Mouse (Mus musculus) adrenal gland, postnatal 14 days (tissue): ENCODE measurements around the gene Wfdc15a. TPM values are rescaled to one million over a fixed set of nuclear protein-coding genes. Genes with fewer than 3 reads are reported as not detected.

Experiments
- DNase-seq: peaks from one replicate; pipeline ENCODE4 v3.0.0; 2021; ENCODE audit warnings: mixed read lengths
- total RNA-seq: library from RNA; stranded (reverse); gene quantifications from 2 replicates; pipeline ENCODE4 v1.2.3, GENCODE M21; 2021

The Wfdc15a gene
- total RNA-seq, 1 experiment from 2014 or later, result not detected

- no peak for DNase-seq
Observed at GRCm38 (mm10) chr2:164175850-164176249, 24.1 kb downstream of the Wfdc15a start.

DNA sequence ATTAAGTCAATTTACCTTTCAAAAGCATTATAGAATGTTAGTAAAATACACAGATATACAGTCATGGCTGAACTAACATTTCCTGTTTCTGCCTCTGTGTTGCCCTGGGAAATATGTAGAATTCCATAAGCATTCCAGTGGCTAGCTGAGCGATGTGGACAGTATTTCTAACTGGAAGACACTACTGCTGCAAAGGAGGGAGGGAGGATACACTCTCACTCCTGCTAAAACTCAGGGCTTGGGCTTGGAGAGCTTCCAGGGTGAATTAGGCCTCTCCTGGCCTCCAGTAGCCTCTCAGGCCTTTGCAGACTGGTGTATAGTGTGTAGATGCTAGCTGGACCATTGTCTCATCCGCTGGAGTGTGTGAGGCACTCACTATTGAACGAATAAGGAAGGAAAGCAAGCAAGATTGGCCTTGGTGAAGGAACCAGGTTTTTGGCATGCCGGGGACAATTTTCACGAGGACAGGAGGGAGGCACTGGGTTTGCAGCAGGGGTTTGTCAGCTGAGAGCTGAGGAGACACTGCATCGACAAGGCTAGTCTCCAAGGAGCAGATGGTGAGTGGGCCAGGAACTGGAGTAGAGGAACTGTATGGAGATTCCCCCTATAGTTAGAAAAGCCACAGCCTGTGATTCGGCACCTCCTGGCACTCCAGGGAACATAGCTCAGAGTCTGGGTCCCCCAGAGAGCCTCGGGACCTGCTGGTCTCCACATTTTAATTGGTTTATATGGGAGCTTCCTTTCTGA, 25.1 kb downstream of the Wfdc15a start:
- DNase-seq, result no peak

GRCm38 (mm10) chr2:164173394-164173793, 26.5 kb downstream of the Wfdc15a start:
- peak; percentile 37 for DNase-seq

DNA sequence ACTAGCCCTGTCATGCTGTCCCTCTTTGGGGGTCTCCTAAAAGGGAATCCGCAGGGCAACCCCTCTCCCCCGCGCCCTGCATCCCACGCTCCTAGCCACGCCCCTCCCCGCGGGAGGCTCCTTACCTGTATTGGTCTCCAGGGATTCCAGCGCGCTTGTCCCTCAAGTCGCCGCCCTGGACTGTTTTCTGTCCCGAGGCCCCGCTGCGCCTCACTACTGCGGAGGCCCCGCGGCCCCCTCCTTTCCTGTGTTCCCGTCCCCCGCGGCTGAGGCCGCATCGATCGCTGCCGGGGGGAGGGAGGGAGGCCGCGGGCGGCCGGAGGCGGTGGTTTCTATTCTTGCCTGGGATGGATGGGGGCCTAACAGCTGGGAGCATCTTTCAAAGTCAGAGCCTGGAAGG, 29.0 kb downstream of the Wfdc15a start, which contains the start of gene Kcns1:
Gene Kcns1, minus strand, starts transcription at position 212 of the 400 bp plus-strand sequence.
- peak; percentile 13 for DNase-seq

DNA sequence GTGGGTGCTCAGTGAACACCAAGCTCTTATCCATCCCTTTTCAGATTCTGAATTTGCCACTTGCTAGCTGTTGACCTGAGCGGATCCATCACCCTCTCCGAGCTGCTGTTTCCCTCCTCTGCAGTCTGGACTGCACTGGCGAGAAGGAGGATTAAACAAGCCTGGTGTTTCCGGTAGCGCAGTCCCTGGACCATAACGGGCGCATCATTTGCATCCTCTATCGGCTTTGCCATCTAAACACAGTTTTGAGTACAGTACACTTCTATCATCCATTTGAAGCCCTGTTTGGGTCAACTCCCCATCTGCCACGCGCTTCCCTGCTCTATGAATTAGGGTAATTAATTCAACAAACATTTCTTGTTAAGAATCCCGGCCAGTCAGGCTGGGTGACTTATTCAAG, 29.6 kb downstream of the Wfdc15a start:
- DNase-seq, result no peak

DNA sequence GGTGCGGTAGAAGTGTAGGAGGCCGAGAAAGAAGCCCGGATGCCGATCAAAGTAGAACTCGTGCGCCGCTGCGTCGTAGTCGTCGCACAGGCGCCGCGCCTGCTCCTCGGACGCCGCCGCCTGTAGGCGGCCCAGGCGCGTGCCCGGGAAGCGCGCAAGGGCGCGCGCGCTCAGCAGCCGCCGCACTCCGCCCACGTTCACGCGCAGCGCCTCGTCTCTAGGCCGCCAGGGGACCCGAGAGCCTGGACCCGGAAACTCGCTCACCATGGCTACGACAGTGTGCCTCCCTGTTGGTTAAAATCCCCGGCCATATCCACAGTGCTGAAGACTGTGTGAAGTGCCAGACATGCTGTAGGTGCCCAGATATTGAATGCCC, 31.4 kb downstream of the Wfdc15a start:
- peak; percentile 11 for DNase-seq

DNA sequence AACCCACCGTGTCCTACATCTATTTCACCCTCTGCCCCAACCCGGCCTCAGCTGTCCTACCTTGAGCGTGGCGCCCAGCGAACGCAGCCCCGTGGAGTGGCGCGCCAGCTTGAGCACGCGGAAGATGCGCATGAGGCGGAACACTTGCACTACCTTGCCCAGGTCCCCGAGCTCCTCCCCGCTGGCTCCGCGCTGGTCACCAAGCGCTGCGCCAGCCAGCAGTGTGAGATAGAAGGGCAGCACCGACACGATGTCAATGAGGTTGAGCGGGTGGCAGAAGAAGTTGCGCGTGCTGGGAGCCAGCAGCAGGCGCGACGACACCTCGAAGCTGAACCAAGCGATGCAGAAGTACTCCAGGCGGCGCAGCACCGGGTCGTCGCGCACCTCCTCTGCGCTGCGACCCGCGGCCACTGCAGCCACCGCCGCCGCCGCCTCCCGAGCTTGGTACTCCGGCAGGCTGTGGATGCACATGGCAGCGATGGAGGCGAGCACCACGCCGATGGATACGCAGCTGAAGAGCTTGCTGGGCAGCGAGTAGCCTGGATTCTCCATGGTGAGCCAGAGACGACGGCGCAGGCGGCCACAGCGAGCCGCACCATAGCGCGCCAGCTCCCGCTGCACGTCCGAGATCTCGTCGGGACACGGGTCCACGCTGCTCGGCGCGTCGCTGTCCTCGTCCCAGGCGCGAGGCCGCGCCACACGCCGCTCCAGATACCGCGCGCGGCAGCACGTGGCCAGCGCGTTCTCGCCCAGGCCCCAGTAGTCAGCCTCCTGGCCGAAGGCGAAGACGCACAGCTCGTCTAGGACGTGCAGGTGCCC, 32.0 kb downstream of the Wfdc15a start:
- peak; percentile 10 for DNase-seq

- DNase-seq, result peak; percentile 45
Observed at GRCm38 (mm10) chr2:164164941-164165340, 35.0 kb downstream of the Wfdc15a start.

- DNase-seq, result peak; percentile 18
Observed at GRCm38 (mm10) chr2:164161515-164162055, 38.3 kb downstream of the Wfdc15a start.

GRCm38 (mm10) chr2:164158838-164159237, 41.1 kb downstream of the Wfdc15a start:
- no peak for DNase-seq

DNA sequence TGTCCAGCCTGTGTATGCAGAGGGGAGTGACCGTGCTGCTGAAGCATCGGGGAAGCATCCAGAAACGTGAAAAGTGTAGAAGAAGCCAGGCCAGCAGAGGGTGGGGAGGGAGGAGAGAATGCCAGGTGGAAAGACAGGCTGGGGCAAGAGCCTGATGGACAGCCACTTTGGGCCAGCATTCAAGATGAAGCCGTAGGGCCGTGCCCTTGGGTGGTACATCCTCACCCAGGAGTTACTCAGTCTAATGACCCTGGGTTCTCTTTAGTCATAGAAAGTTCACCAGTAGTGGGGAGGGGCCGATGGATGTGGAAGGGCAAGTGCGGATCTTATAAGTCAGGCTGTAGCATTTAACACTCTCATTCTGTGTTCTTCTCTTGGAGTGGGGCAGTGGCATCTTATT, 43.8 kb downstream of the Wfdc15a start:
- peak; percentile 51 for DNase-seq

- no peak for DNase-seq
Observed at GRCm38 (mm10) chr2:164154007-164154406, 45.9 kb downstream of the Wfdc15a start.

GRCm38 (mm10) chr2:164152341-164152740, 47.6 kb downstream of the Wfdc15a start:
- DNase-seq, result no peak

DNA sequence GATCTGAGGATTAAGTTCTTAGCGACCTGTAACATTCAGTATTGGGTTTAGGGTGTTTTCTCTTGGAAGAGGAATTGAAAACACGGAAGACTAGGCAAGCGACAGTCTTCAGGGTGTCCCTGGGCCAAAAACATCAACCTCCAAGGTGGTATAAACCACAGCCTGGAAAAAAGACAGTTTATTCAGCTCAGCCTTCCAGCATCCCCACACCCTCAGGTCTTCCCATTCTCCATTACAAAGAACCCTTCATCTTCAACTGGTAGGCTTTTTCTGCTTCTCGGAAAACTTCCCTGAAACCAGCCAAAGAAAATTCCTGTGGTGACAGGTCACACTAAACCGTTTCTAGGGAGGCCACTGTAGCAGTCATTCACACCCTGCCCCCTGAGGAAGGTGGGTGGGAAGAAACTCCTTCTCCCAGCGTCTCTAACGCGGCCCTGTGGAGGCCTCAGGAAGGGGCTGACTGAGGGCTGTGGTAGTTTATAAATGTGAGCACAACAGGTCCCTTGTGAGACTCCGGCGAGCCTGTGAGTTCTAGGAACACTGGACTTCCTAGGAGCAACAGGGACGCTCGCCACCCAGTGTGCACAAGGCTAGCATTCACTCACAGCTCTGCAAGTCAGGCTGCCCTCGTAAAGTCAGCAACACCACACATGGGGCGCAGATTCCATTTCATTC, 49.7 kb downstream of the Wfdc15a start:
- no peak for DNase-seq

Other genes starting within 250 kb of the Wfdc15a start
- gene Ywhab, start 205.2 kb downstream of the Wfdc15a start, total RNA-seq, result 244 and 254 TPM in 2 replicates
- gene Pabpc1l, start 174.7 kb downstream of the Wfdc15a start, total RNA-seq, result 1.0 and 2.9 TPM in 2 replicates
- gene Stk4, start 129.8 kb downstream of the Wfdc15a start, total RNA-seq, result 28.6 and 36.1 TPM in 2 replicates
- 28.9 and 32.2 TPM in 2 replicates for gene Tomm34, start 129.0 kb downstream of the Wfdc15a start, total RNA-seq
- not detected in 2 replicates for gene Kcns1, start 29.0 kb downstream of the Wfdc15a start, total RNA-seq
- gene Wfdc5, start 17.4 kb downstream of the Wfdc15a start, total RNA-seq, result not detected in 2 replicates
- 1.1 TPM in 1 of 2 replicates, not detected in the other for gene Wfdc12, start 9.5 kb downstream of the Wfdc15a start, total RNA-seq
- not detected in 2 replicates for gene Wfdc15b, start 21.5 kb upstream of the Wfdc15a start, total RNA-seq
- gene Svs2, start 38.3 kb upstream of the Wfdc15a start, total RNA-seq, result not detected in 2 replicates
- not detected in 2 replicates for gene Svs3b, start 56.5 kb upstream of the Wfdc15a start, total RNA-seq
- not detected in 2 replicates for gene Svs4, start 78.3 kb upstream of the Wfdc15a start, total RNA-seq
- gene Svs3a, start 89.1 kb upstream of the Wfdc15a start, total RNA-seq, result not detected in 2 replicates
- not detected in 2 replicates for gene Svs6, start 116.6 kb upstream of the Wfdc15a start, total RNA-seq
- 0.70 and 0.98 TPM in 2 replicates for gene Svs5, start 132.6 kb upstream of the Wfdc15a start, total RNA-seq
- 9.2 and 9.3 TPM in 2 replicates for gene Slpi, start 189.0 kb upstream of the Wfdc15a start, total RNA-seq
- gene Rbpjl, start 203.0 kb upstream of the Wfdc15a start, total RNA-seq, result not detected in 2 replicates
- 1.7 and 2.3 TPM in 2 replicates for gene Matn4, start 205.0 kb upstream of the Wfdc15a start, total RNA-seq
- 153 and 208 TPM in 2 replicates for gene Sdc4, start 243.8 kb upstream of the Wfdc15a start, total RNA-seq